Mouse (Mus musculus) hindbrain, embryonic 15.5 days (tissue): ENCODE results near the gene Trim8. TPM values are rescaled to one million over a fixed set of nuclear protein-coding genes. Genes with fewer than 3 reads are reported as not detected.

Experiments
- ATAC-seq: fragments of 200-750 bp; cut with Nextera tagmentation; 2 replicates; pipeline ENCODE4 v1.8.0; 2017; ENCODE audit warnings: low read depth, moderate number of reproducible peaks, moderate TSS enrichment; ENCODE audit not compliant: low FRiP score
- H3K27ac ChIP-seq: fragments of 300-500 bp; sonication (generic); replicated peaks from 2 replicates; pipeline ENCODE4 v1.5.1; 2015; ENCODE audit warnings: mild to moderate bottlenecking, inconsistent platforms
- H3K27me3 ChIP-seq: fragments of 300-500 bp; sonication (generic); 2 replicates; pipeline ENCODE4 v1.6.1; 2015; ENCODE audit warnings: control low read depth, inconsistent platforms
- H3K36me3 ChIP-seq: fragments of 300-500 bp; sonication (generic); 2 replicates; pipeline ENCODE4 v1.6.1; 2015; ENCODE audit warnings: control low read depth, inconsistent platforms
- H3K4me1 ChIP-seq: fragments of 300-500 bp; sonication (generic); replicated peaks from 2 replicates; pipeline ENCODE4 v1.6.1; 2015; ENCODE audit warnings: control low read depth, inconsistent platforms
- H3K4me2 ChIP-seq: fragments of 300-500 bp; sonication (generic); 2 replicates; pipeline ENCODE4 v1.6.1; 2015; ENCODE audit warnings: moderate library complexity, mild to moderate bottlenecking, inconsistent platforms
- H3K4me3 ChIP-seq: fragments of 300-500 bp; sonication (generic); 2 replicates; pipeline ENCODE4 v1.5.1; 2015; ENCODE audit warnings: mild to moderate bottlenecking, inconsistent platforms
- H3K9ac ChIP-seq: fragments of 300-500 bp; sonication (generic); 2 replicates; pipeline ENCODE4 v1.6.1; 2015; ENCODE audit warnings: inconsistent platforms
- H3K9me3 ChIP-seq: fragments of 300-500 bp; sonication (generic); 2 replicates; pipeline ENCODE4 v1.6.1; 2016; ENCODE audit warnings: control low read depth, inconsistent platforms
- WGBS: fragments of 180-500 bp; shearing (Covaris S2); methylation state at CpG from one replicate; pipeline ENCODE4 v1.1.7; 2015; 5-methylcytosine and 5-hydroxymethylcytosine counted together
- polyA plus RNA-seq: library from polyadenylated mRNA; unstranded; fragments of >200 nt; fragmentation: Nextera tagmentation; extraction: Ambion mirVana; gene quantifications from 2 replicates; pipeline ENCODE4 v1.2.1, GENCODE M21; 2015

The Trim8 gene
- polyA plus RNA-seq, 1 experiment from 2014 or later: 31.9 TPM

DNA sequence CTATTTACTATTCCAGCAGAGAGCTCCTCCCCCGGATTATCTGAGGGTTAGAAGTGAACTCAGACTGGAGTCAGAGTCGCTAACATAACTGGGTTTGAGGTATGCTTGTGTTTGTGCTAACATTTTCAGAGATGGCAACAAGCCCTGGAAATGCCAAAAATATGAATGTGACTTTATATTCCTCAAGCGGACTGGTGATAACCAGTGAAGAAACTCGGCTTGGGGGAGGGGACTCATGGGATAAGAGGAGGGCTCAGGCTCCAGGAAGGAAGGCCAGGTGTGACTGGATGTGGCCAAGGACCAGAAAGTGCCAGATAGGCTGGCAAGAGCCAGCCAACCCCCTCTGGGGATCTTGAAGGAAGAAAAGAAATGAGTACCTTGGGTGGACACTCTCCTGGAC, 19.7 kb upstream of the Trim8 start:
- no peak overlapping the region for H3K4me2 ChIP-seq
- no peak for ATAC-seq
- H3K27me3 ChIP-seq: no peaks in the 10 kb centered on the region
- no peaks in the 10 kb centered on the region for H3K9me3 ChIP-seq
- peaks cover 56% of the 10 kb centered on the region for H3K4me1 ChIP-seq
- H3K36me3 ChIP-seq: 0 out of 2 replicates have a peak, but pooled peaks cover 8% of the 10 kb centered on the region
- H3K9ac ChIP-seq: 0 out of 2 replicates have a peak overlapping the region, but pooled peaks have one; percentile 1
- no peak overlapping the region for H3K4me3 ChIP-seq
- peak overlapping the region; percentile 65; the same call in 1 of the 2 replicates for H3K27ac ChIP-seq
- 33% methylated on average over 4 of the region's 4 CpGs for WGBS

DNA sequence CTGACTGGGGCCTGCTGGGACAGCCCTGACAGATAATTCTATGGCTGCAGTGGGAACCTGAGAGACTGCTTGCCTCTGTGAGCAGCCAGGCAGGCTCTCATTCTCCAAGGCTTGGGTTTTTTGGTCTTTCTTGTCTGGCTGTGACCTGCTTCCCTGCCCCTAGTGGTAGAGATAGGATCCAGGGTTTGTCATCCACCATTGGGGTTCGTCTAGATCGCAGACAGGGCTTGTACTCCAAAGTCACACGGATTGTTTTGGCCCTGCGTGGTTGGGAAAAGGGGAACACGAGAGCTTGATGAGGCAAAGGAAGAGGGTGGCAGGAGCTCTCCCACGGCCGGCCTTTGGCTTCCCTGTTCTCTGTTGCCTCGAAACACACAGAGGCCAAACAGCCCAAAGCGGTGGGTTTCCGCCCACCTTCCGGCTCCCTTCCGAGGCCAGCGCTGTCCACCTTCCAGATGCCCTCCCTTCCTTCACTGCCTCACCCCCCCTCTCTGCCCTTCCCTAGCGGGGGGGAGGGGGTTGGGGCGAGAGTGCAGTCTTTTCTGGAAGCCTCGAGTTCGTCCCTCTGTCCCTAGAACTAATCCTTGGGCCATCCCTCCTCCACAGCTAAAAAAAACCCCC, 18.5 kb upstream of the Trim8 start:
- H3K27ac ChIP-seq: 0 out of 2 replicates have a peak overlapping the region, but pooled peaks have one; percentile 49
- 38% methylated on average over 17 of the region's 17 CpGs for WGBS

DNA sequence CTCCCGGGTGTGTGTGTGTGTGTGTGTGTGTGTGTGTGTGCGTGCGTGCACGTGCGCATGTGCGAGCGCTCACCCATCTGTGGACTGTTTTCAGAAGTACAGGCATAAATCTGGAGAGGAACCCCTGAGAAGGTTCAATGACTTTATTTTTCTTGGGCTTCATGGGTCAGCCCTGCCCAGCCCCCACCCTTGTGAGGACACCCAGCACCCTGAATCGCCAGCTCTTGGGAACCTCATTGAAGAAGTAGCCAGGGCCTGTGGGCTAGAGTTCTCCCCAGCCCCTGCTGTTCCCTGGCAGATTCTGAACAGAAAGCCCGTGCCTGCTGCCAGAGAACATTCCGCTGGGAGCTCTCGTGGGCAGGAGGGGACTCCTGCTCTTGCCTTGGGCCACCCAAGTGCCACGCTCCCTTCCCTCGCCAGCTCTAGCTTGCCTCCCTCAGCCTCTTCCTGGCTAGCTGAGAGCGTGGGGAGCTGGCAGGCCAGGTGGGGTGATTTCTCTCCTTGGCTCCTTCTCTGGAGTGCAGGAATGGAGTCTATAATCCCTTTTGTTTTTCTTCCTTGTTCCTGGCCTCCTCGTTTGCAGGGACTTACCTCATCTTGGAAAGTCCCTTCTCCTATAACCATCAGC, 17.7 kb upstream of the Trim8 start:
- Histone ChIP-seq H3K4me3 (no peak overlapping the region), H3K27me3 (no peaks in the 10 kb centered on the region), H3K4me1 (peaks cover 51% of the 10 kb centered on the region), H3K27ac (peak overlapping the region; percentile 70), H3K4me2 (no peak overlapping the region), H3K9ac (no peak overlapping the region), H3K36me3 (0 out of 2 replicates have a peak, but pooled peaks cover 8% of the 10 kb centered on the region), H3K9me3 (no peaks in the 10 kb centered on the region)
- WGBS: 74% methylated on average over 15 of the region's 15 CpGs
- no peak for ATAC-seq

More for the DNA sequence above, 18.5 kb upstream of the Trim8 start:
- Histone ChIP-seq H3K27me3 (no peaks in the 10 kb centered on the region), H3K4me1 (peaks cover 51% of the 10 kb centered on the region), H3K9ac (no peak overlapping the region), H3K9me3 (no peaks in the 10 kb centered on the region), H3K36me3 (0 out of 2 replicates have a peak, but pooled peaks cover 8% of the 10 kb centered on the region), H3K4me2 (no peak overlapping the region), H3K4me3 (no peak overlapping the region)
- no peak for ATAC-seq

DNA sequence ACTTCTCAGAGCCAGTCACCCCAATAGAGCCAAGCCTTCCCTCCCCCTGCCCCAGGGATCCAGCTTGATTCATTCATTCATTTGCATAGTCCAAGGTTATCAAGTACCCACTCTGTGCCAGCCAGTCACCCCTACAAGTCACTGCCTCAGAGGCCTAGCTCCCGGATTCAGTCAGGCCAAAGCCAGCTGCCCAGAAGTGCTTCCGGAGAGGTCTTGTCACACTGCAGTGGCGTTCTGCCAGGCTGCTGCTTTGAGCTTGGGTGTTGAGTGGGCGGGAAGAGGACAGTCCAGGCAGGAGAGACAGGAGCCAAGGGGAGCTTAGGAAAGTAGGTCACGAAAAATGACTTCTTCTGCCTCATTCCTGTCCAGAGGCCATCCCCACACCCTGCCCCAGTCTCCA, 17.0 kb upstream of the Trim8 start:
- Histone ChIP-seq H3K4me1 (peaks cover 48% of the 10 kb centered on the region), H3K27me3 (no peaks in the 10 kb centered on the region), H3K4me2 (no peak overlapping the region), H3K36me3 (0 out of 2 replicates have a peak, but pooled peaks cover 8% of the 10 kb centered on the region), H3K9me3 (no peaks in the 10 kb centered on the region), H3K27ac (peak overlapping the region; percentile 70), H3K4me3 (no peak overlapping the region), H3K9ac (no peak overlapping the region)
- ATAC-seq: no peak; the same call in 1 of the 2 replicates
- 64% methylated on average over 5 of the region's 5 CpGs for whole genome bisulfite sequencing

DNA sequence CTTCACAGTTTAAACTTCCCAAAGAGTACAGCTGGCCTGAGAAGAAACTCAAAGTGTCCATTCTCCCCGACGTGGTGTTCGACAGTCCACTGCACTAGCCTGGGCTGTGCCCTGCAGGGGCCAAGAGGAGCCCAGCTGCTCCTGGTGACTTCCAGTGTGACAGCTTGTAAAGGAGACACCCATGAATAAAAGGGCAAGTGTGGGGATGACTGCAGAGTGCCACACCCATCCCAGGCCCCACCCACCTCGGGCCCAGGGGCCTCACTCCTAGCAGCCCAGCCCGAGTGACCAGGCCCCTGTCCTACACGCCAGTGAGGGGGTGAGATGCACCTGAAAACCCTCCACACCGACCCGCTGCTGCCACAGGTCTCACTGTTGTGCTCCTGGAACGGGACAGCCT, 15.7 kb upstream of the Trim8 start:
- no peaks in the 10 kb centered on the region for H3K27me3 ChIP-seq
- no peak overlapping the region for H3K4me2 ChIP-seq
- no peaks in the 10 kb centered on the region for H3K9me3 ChIP-seq
- H3K36me3 ChIP-seq: 0 out of 2 replicates have a peak, but pooled peaks cover 8% of the 10 kb centered on the region
- ATAC-seq: no peak
- H3K9ac ChIP-seq: no peak overlapping the region
- H3K27ac ChIP-seq: no peak overlapping the region
- peaks cover 45% of the 10 kb centered on the region for H3K4me1 ChIP-seq
- 82% methylated on average over 9 of the region's 9 CpGs for WGBS
- no peak overlapping the region for H3K4me3 ChIP-seq

DNA sequence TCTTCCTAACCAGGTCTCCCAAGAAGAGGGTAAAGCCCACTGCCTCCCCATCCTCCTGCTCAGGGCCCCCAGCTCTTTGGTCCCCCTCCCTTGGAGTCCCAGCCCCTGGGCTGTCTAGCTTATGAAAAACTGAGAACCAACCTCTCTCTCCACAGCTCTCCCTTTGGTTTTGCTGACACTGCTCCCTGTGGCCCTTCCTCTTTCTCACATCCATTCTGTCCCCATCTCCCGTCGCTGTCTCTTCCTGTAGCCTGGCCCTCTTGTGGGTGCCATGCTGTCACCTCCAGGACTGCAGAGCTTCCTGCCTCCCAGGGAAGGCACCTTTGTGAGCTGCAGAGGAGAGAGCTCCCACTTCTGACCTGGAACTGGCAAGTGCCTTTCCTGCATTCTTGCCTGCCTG, 14.8 kb upstream of the Trim8 start:
- Histone ChIP-seq H3K4me3 (no peak overlapping the region), H3K9me3 (no peaks in the 10 kb centered on the region), H3K4me1 (peaks cover 37% of the 10 kb centered on the region), H3K27me3 (no peaks in the 10 kb centered on the region), H3K4me2 (no peak overlapping the region), H3K27ac (no peak overlapping the region), H3K36me3 (0 out of 2 replicates have a peak, but pooled peaks cover 8% of the 10 kb centered on the region), H3K9ac (no peak overlapping the region)
- 79% methylated on average over 2 of the region's 2 CpGs for WGBS
- ATAC-seq: no peak

DNA sequence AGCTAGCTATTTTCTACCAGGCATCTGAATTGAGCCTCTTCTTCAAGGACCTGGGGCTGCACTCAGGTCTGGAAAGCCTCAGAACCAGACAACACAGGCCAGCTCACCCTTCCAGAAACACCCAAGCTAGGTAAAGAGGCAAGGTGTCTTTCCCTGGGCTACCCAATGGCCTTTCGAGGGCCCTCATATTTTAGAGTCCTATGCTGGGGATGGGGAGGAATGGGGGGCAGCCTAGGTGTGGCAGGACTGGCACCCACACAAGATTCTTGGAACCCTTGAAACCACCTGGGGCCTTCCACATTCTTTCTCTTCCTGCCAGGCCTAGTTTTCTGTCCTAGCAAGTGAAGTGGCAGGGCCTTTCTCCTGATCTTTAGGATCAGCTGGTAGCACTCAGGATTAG, 12.1 kb upstream of the Trim8 start:
- Histone ChIP-seq H3K4me2 (no peak overlapping the region), H3K4me1 (peaks cover 10% of the 10 kb centered on the region), H3K4me3 (no peak overlapping the region), H3K36me3 (0 out of 2 replicates have a peak, but pooled peaks cover 8% of the 10 kb centered on the region), H3K9ac (no peak overlapping the region), H3K9me3 (no peaks in the 10 kb centered on the region), H3K27me3 (no peaks in the 10 kb centered on the region), H3K27ac (no peak overlapping the region)
- ATAC-seq: no peak
- 86% methylated on average over 1 of the region's 1 CpGs for WGBS

DNA sequence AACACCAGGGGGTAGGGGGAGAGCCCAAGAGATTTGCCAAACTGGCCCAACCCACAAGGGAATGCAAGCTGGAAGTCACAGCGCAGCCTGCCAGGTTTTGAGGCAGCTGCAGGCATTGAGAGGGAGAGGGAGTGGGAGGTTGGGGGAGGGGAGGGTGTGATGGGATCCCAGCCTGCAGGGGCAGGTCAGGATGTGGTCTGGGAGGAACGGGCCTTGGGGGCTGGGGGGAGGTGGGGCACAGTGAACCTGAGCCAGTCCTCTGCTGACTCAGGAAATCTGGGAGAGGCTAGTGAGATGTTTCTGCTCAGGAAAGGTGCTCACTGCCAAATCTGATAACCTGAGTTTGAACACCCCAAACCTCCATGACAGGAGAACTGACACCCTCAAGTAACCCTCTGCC, 10.9 kb upstream of the Trim8 start:
- 3% methylated on average over 2 of the region's 2 CpGs for WGBS
- Histone ChIP-seq H3K27ac (no peak overlapping the region), H3K4me1 (0 out of 2 replicates have a peak, but pooled peaks cover 5% of the 10 kb centered on the region), H3K36me3 (0 out of 2 replicates have a peak, but pooled peaks cover 8% of the 10 kb centered on the region), H3K4me3 (no peak overlapping the region), H3K27me3 (no peaks in the 10 kb centered on the region), H3K9ac (no peak overlapping the region), H3K4me2 (no peak overlapping the region), H3K9me3 (no peaks in the 10 kb centered on the region)
- peak; percentile 38; the same call in 1 of the 2 replicates for ATAC-seq

DNA sequence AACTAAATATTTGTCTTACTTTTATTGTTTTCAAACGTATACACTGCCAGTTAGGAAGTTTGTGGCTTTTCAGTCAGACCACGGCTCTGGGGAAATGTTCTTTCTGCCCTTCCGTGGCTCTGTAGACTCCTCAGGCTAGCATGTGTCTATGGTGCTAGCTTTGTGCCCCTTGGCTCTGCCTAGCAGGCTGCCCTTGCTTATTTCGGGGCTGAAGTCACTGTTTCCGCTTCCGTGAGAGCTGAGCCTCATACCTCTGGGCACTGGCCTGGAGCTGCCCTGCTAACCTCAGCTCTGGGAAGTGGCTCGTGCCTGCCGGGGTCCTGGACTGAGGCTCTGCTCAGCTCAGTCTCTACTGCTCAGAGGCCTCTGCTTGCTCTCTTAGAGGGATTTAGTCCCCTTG, 6.4 kb upstream of the Trim8 start:
- Histone ChIP-seq H3K27me3 (no peaks in the 10 kb centered on the region), H3K4me2 (no peak overlapping the region), H3K36me3 (no peaks in the 10 kb centered on the region), H3K27ac (no peak overlapping the region), H3K4me1 (peaks cover 8% of the 10 kb centered on the region; the same call in 1 of the 2 replicates), H3K4me3 (no peak overlapping the region), H3K9ac (no peak overlapping the region), H3K9me3 (no peaks in the 10 kb centered on the region)
- 83% methylated on average over 8 of the region's 8 CpGs for WGBS
- no peak for ATAC-seq

DNA sequence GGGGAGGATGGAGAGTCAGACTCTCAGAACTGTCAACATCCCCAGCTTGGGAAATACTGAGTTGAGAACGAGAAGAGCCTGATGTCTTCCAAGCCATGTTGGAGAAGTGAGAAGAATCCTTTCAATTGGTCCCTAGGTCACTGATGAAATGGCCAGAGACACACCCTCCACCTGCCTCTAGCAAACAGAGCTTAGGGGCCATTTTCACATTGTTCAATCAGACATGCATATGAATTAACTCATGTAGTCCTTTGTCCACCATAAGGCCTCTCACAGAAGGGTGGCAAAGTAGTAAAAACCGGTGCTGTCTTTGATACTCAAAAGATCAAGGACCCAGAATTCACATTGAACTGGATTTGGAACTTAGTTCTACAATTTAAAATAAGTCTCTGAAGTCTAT, 4.3 kb upstream of the Trim8 start:
- Histone ChIP-seq H3K9me3 (no peaks in the 10 kb centered on the region), H3K4me3 (no peak overlapping the region), H3K27ac (no peak overlapping the region), H3K9ac (no peak overlapping the region), H3K36me3 (no peaks in the 10 kb centered on the region), H3K4me1 (peaks cover 3% of the 10 kb centered on the region; the same call in 1 of the 2 replicates), H3K4me2 (no peak overlapping the region), H3K27me3 (no peaks in the 10 kb centered on the region)
- 65% methylated on average over 2 of the region's 2 CpGs for WGBS
- no peak for ATAC-seq

DNA sequence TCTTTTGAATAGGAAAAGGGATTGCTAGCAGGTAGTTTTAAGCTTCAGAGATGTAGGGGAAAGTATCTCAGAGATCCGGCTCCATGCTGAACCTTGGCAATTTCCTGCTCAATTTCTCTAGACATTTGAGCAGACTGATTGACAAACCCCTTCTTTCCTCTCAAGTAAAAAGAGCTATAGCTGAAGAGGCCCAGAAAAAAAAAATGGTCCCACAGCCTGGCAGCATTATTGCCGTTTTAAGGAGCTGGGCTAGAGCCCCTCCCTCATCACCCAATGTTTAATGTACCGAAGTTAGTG, 2.0 kb upstream of the Trim8 start:
- Histone ChIP-seq H3K4me2 (peak overlapping the region; percentile 50), H3K27me3 (no peaks in the 10 kb centered on the region), H3K9ac (no peak overlapping the region), H3K4me1 (peaks cover 11% of the 10 kb centered on the region), H3K9me3 (no peaks in the 10 kb centered on the region), H3K4me3 (peak overlapping the region; percentile 88), H3K36me3 (no peaks in the 10 kb centered on the region), H3K27ac (peak overlapping the region; percentile 100)
- no peak for ATAC-seq
- 2% methylated on average over 3 of the region's 3 CpGs for WGBS

DNA sequence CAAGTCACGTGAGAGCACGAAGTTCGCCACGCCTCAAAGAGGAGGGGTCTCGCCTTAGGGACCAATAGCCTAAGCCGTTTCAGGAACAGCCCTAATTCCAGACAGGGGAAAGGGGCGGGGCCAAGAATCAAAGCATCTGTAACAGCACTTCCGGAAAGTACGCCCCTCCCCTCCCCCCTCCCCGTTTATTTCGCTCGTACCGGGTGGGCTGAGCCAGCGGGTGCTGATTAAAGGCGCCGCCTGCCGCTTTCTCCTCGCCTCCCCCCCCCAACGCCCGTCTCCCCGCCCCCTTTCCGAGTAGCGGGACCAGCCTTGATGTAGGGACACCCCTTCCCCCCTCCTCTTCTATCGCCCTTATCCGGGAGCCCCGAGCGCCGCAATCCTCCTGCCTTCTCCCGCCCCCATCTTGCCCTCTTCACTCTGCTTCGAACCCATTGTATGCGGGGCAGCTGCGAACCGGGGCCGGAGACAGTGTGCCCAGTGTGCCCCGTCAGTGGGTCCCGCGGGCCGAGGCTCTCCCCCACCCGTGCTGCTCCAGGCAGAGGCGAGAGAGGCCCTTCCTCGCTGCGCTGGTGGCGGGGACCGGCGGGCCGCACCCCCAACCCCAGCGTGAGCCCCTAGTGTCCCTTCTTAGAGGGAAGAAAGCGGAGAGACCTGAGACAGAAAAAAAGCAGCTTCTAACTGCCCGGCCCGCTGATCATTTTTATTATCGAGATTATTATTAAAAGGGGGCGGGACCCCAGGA, 1.5 kb upstream of the Trim8 start:
- Histone ChIP-seq H3K4me3 (peak overlapping the region; percentile 88), H3K4me2 (peak overlapping the region; percentile 90), H3K9me3 (no peaks in the 10 kb centered on the region), H3K27me3 (no peaks in the 10 kb centered on the region), H3K36me3 (no peaks in the 10 kb centered on the region), H3K9ac (peak overlapping the region; percentile 98), H3K4me1 (peaks cover 16% of the 10 kb centered on the region), H3K27ac (peak overlapping the region; percentile 100)
- peak; percentile 91 for ATAC-seq
- WGBS: under 1% methylated on average over 44 of the region's 52 CpGs
